Mouse (Mus musculus) megakaryocyte, embryonic 14.5 days (primary cell): Measurements from ENCODE around the gene Smug1. TPM values are rescaled to one million over a fixed set of nuclear protein-coding genes. Genes with fewer than 3 reads are reported as not detected.

Source experiments
- H3K27me3 ChIP-seq: replicated peaks from 2 replicates; pipeline ENCODE3; 2012; ENCODE audit warnings: inconsistent platforms
- H3K36me3 ChIP-seq: replicated peaks from 2 replicates; pipeline ENCODE3; 2012; ENCODE audit warnings: low read length, inconsistent platforms, mixed read lengths
- H3K4me1 ChIP-seq: 2 replicates; pipeline ENCODE4 v1.6.1; 2012; ENCODE audit warnings: inconsistent platforms
- H3K4me3 ChIP-seq: replicated peaks from 2 replicates; pipeline ENCODE3; 2012; ENCODE audit warnings: moderate library complexity, mild to moderate bottlenecking, inconsistent platforms
- H3K9me3 ChIP-seq: 2 replicates; pipeline ENCODE4 v1.6.1; 2012; ENCODE audit warnings: inconsistent platforms
- FLI1 ChIP-seq: IDR thresholded peaks from 2 replicates; pipeline ENCODE4 v1.6.1; 2012; ENCODE audit warnings: low read length, inconsistent platforms, mixed read lengths
- GATA1 ChIP-seq: IDR thresholded peaks from 3 replicates; pipeline ENCODE4 v1.6.1; 2012; ENCODE audit warnings: mixed read lengths, low read length, inconsistent platforms, borderline replicate concordance
- polyA plus RNA-seq: library from polyadenylated mRNA; stranded (reverse); fragments of >175 nt; gene quantifications from 2 replicates; pipeline ENCODE4 v1.2.3, GENCODE M21; 2012; ENCODE audit warnings: low replicate concordance; ENCODE audit not compliant: insufficient read depth

The Smug1 gene
- polyA plus RNA-seq, 1 experiment = 2.1 TPM

DNA sequence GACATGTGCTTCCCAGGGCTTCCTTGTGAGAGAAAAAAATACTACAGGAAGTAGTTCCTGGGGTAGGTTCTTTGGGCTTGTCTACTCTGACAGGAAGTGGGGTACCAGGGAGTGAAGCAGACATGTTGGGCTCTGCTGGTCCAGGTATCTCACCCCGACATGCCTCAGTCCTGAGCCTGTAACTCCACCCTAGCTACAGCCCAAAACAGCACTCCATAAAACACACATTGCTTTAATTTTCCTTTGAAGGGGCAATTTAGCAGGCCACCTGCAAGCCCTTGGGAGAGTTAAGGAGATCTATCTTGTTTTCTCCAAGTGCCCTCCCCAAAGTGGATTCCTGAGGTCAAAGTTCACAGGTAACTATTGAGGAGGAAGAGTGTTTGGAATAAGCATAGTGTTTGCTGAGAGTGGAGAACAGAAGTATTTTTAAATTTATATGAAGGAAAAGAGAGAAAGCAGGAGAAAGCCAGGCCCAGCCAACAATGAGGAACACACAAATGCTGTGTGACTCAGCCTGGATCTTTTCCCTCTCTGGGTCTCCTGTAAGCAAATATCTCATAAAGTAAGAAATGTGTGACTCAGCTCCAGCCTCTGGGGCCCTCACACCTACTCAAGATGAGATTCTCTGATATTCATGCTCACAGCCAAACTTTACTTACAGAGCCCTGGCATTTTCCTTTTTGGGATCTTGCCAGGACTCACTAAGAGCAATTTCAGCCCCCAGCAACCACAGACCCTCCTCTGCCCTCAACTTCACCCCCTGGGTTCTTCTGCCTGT is 38.6 kb downstream of the Smug1 start:
- H3K9me3 ChIP-seq = peaks cover 15% of the 10 kb centered on the region
- H3K27me3 ChIP-seq = peaks cover 95% of the 10 kb centered on the region
- no peaks in the 10 kb centered on the region for H3K36me3 ChIP-seq
- H3K4me1 ChIP-seq = no peaks in the 10 kb centered on the region
- TF ChIP-seq GATA1 = no peak
- no peak for TF ChIP-seq FLI1
- no peak overlapping the region for H3K4me3 ChIP-seq

- Histone ChIP-seq H3K27me3 (peaks cover 95% of the 10 kb centered on the region), H3K4me3 (no peak overlapping the region), H3K4me1 (no peaks in the 10 kb centered on the region), H3K9me3 (peaks cover 15% of the 10 kb centered on the region), H3K36me3 (no peaks in the 10 kb centered on the region)
- TF ChIP-seq FLI1 (no peak), GATA1 (no peak)
These were observed 40.9 kb downstream of the Smug1 start for GRCm38 (mm10) chr15:103125982-103126381.

DNA sequence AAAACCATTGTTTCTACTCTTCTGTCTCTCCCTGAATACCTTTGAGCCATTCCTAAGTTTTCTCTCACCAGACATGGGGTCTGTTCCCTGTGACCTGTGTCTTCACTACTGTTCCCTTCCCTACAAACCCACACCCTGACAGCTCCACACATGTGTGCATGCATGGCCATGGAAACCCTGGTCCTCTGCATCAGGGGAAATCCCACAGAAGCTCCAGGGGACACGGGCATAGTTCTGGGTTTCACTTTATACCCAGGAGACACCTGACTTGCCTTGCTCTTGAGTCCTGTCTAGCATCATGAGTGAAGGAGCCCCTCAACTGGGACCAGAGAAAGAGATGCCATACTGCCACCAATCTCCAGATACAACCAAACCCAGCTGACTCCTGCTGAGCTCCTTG is 42.6 kb downstream of the Smug1 start:
- Histone ChIP-seq H3K36me3 (no peaks in the 10 kb centered on the region), H3K27me3 (peaks cover 98% of the 10 kb centered on the region), H3K4me3 (no peak overlapping the region), H3K4me1 (no peaks in the 10 kb centered on the region), H3K9me3 (peaks cover 7% of the 10 kb centered on the region)
- TF ChIP-seq GATA1 (no peak), FLI1 (no peak)

DNA sequence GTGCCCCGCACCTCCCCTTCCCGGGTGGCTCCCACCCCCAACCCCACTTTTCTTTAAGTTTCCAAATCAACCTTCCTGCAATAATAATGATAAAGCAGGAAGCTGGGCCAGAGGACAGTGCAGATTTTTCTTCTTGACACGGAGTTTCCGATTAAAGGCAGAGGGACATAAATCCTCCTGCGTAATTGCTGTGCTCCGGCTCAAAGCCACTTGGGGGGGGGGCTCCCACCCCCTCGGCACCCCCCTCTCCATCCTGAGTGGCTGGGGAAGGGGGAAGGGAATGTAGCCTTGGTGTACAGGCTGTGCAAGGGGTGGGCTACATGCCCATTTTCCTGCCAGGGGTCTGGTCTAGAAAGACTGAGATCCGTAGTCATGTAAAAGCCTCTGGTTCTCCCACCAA is 43.5 kb downstream of the Smug1 start:
- no peaks in the 10 kb centered on the region for H3K36me3 ChIP-seq
- H3K9me3 ChIP-seq = peaks cover 7% of the 10 kb centered on the region
- peaks cover 94% of the 10 kb centered on the region for H3K27me3 ChIP-seq
- H3K4me3 ChIP-seq = no peak overlapping the region
- no peaks in the 10 kb centered on the region for H3K4me1 ChIP-seq
- TF ChIP-seq FLI1 (no peak), GATA1 (no peak)

DNA sequence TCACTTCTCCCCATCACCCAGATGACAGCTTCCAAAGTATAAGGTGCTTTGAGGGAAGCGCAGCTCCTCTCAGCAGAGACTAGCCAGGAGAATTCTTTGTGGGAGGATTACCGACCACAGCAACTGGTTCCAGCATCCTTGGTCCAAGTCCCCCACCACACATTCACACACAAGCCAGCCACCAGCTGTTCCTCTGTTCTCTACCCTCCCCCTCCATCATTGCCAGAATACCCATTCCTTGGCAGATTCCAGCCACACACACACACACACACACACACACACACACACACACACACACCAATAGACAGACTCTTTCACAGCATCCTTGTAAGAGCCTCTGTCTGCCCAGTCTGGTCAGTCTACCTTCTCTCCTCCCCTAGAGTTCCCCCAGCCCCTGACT is 44.5 kb downstream of the Smug1 start:
- H3K9me3 ChIP-seq = peaks cover 5% of the 10 kb centered on the region
- no peaks in the 10 kb centered on the region for H3K36me3 ChIP-seq
- no peak overlapping the region for H3K4me3 ChIP-seq
- peaks cover 95% of the 10 kb centered on the region for H3K27me3 ChIP-seq
- H3K4me1 ChIP-seq = no peaks in the 10 kb centered on the region
- TF ChIP-seq FLI1 (no peak), GATA1 (no peak)

GRCm38 (mm10) chr15:103121416-103121815 is 45.5 kb downstream of the Smug1 start:
- H3K4me1 ChIP-seq = no peaks in the 10 kb centered on the region
- H3K27me3 ChIP-seq = peaks cover 96% of the 10 kb centered on the region
- no peaks in the 10 kb centered on the region for H3K36me3 ChIP-seq
- no peaks in the 10 kb centered on the region for H3K9me3 ChIP-seq
- TF ChIP-seq FLI1 (no peak), GATA1 (no peak)
- H3K4me3 ChIP-seq = no peak overlapping the region

- Histone ChIP-seq H3K4me3 (no peak overlapping the region), H3K27me3 (peaks cover 96% of the 10 kb centered on the region), H3K36me3 (no peaks in the 10 kb centered on the region), H3K9me3 (no peaks in the 10 kb centered on the region), H3K4me1 (no peaks in the 10 kb centered on the region)
- no peak for TF ChIP-seq FLI1
- no peak for TF ChIP-seq GATA1
These were observed 46.3 kb downstream of the Smug1 start for GRCm38 (mm10) chr15:103120594-103120993.

- H3K36me3 ChIP-seq = no peaks in the 10 kb centered on the region
- TF ChIP-seq FLI1 (no peak), GATA1 (no peak)
- no peaks in the 10 kb centered on the region for H3K9me3 ChIP-seq
- no peaks in the 10 kb centered on the region for H3K4me1 ChIP-seq
- no peak overlapping the region for H3K4me3 ChIP-seq
- H3K27me3 ChIP-seq = peaks cover 93% of the 10 kb centered on the region
These were observed 51.2 kb downstream of the Smug1 start for GRCm38 (mm10) chr15:103115726-103116125.

- Histone ChIP-seq H3K27me3 (peaks cover 93% of the 10 kb centered on the region), H3K9me3 (no peaks in the 10 kb centered on the region), H3K4me1 (no peaks in the 10 kb centered on the region), H3K4me3 (no peak overlapping the region), H3K36me3 (no peaks in the 10 kb centered on the region)
- TF ChIP-seq FLI1 (no peak), GATA1 (no peak)
These were observed 51.6 kb downstream of the Smug1 start for GRCm38 (mm10) chr15:103115256-103115655.

GRCm38 (mm10) chr15:103113077-103113476 is 53.8 kb downstream of the Smug1 start:
- Histone ChIP-seq H3K27me3 (peaks cover 94% of the 10 kb centered on the region), H3K4me1 (no peaks in the 10 kb centered on the region), H3K4me3 (no peak overlapping the region), H3K9me3 (no peaks in the 10 kb centered on the region), H3K36me3 (no peaks in the 10 kb centered on the region)
- TF ChIP-seq GATA1 (no peak), FLI1 (no peak)
